Mouse (Mus musculus): ENCODE results near the gene Rnpepl1. TPM values are rescaled to one million over a fixed set of nuclear protein-coding genes. Genes with fewer than 3 reads are reported as not detected.

The Rnpepl1 gene
- total and polyA plus RNA-seq, 2 experiments from 2014 or later = 28.0 to 39.3 TPM

DNA sequence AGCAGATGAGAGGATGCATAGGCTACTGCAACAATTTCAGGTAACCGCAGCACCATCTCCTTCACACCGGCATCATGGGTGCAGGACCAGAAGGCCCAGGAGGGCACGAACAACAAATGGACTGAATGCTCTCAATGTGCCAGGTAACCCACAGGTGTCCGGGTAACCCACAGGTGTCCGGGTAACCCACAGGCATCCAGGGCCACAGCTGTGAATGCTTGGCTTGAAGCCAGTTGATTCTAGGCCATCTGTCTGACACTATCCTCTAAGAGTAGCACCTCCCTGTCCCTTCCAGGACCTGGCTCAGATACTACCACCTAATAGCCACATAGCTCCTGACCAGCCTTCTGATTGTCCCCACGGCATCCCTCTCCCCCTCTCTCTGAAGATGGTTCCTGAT lies 28.6 kb upstream of the Rnpepl1 start:
- H3K4me3 ChIP-seq (ENCODE audit: low read depth, low read length) = no peak overlapping the region
- ATAC-seq (ENCODE audit: low FRiP score) = no peak
- 91% methylated on average over 6 of the region's 6 CpGs for WGBS
- H3K4me2 ChIP-seq (ENCODE audit: low read depth, low read length, poor library complexity, severe bottlenecking) = no peak overlapping the region
- no peak for DNase-seq (ENCODE audit: low spot score)
- H3K27ac ChIP-seq (ENCODE audit: low read depth, low read length) = no peak overlapping the region
- H3K36me3 ChIP-seq (ENCODE audit: insufficient read depth, low read length) = no peaks in the 10 kb centered on the region
- no peaks in the 10 kb centered on the region for H3K27me3 ChIP-seq (ENCODE audit: insufficient read depth, low read length)
- H3K9me3 ChIP-seq (ENCODE audit: low read length) = no peaks in the 10 kb centered on the region
- no peaks in the 10 kb centered on the region for H3K4me1 ChIP-seq (ENCODE audit: insufficient read depth, low read length)
- H3K9ac ChIP-seq (replicated peaks; ENCODE audit: low read length, poor library complexity, severe bottlenecking) = no peak overlapping the region
- no peak for TF ChIP-seq CTCF (IDR thresholded peaks at IDR 0.05)

DNA sequence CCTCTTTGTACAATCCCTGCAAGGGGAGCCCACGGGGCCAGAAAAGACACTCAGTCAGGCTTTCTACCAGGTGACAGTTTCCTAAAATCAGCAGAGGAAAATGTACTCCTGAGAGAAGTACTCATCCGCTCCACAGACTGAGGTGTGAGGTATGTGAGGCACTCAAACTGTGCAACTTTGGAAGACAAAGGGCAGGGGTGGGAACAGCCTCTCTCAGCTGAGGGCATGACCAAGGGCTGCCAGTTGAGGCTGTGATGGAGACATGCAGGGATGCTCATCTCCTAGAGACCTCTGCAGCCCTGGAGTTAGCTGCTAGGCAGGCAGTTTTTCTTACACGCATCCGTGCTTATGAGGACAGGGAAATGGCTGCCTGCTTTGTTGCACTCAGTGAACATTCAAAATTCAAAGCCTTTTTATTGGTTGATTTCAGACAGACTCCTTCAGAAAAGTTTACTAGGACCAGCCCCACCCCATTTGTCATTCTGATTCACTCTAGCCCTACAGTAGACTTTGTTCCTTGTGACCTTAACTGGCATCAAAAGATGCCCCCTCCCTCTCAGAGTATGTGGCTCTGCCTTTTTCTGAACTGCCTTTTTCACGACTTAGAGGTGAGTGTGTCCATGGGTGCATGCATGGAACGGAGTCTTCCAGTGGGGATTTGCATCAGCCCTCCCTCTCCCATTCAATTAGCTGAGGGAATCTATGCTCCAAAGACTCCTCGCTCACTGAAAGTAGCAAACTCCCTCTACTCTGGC lies 21.5 kb upstream of the Rnpepl1 start:
- Histone ChIP-seq H3K9ac (replicated peaks; ENCODE audit: low read length, poor library complexity, severe bottlenecking) (no peak overlapping the region), H3K4me2 (ENCODE audit: low read depth, low read length, poor library complexity, severe bottlenecking) (no peak overlapping the region), H3K36me3 (ENCODE audit: insufficient read depth, low read length) (no peaks in the 10 kb centered on the region), H3K27me3 (ENCODE audit: insufficient read depth, low read length) (no peaks in the 10 kb centered on the region), H3K27ac (ENCODE audit: low read depth, low read length) (no peak overlapping the region), H3K4me1 (ENCODE audit: insufficient read depth, low read length) (no peaks in the 10 kb centered on the region), H3K9me3 (ENCODE audit: low read length) (no peaks in the 10 kb centered on the region), H3K4me3 (ENCODE audit: low read depth, low read length) (no peak overlapping the region)
- no peak for TF ChIP-seq CTCF (IDR thresholded peaks at IDR 0.05)
- WGBS = 76% methylated on average over 7 of the region's 7 CpGs
- ATAC-seq (ENCODE audit: low FRiP score) (no peak), DNase-seq (ENCODE audit: low spot score) (no peak)

DNA sequence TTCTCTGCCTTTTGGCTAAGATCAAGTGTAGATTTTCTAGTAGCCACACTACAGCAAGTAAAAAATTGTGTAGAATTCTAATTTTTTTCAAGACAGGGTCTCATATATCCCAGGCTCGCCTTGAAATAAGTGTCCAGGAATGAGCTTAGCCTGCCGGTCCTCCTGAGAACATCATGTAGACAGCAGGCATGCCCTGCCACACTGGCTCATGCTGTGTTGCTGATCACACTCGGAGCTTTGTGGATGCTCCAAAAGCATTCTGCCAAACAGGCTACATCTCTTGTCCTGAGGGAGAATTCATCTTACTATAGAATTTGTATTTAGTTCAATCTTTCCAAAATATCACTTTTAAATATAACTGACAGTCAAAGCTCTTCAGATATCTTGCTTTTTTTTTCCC lies 17.8 kb upstream of the Rnpepl1 start:
- WGBS = 57% methylated on average over 3 of the region's 3 CpGs
- ATAC-seq (ENCODE audit: low FRiP score) (no peak), DNase-seq (ENCODE audit: low spot score) (no peak)
- H3K9me3 ChIP-seq (ENCODE audit: low read length) = no peaks in the 10 kb centered on the region
- no peaks in the 10 kb centered on the region for H3K36me3 ChIP-seq (ENCODE audit: insufficient read depth, low read length)
- H3K27me3 ChIP-seq (ENCODE audit: insufficient read depth, low read length) = no peaks in the 10 kb centered on the region
- H3K9ac ChIP-seq (replicated peaks; ENCODE audit: low read length, poor library complexity, severe bottlenecking) = no peak overlapping the region
- no peak overlapping the region for H3K4me2 ChIP-seq (ENCODE audit: low read depth, low read length, poor library complexity, severe bottlenecking)
- no peak overlapping the region for H3K4me3 ChIP-seq (ENCODE audit: low read depth, low read length)
- H3K4me1 ChIP-seq (ENCODE audit: insufficient read depth, low read length) = no peaks in the 10 kb centered on the region
- H3K27ac ChIP-seq (ENCODE audit: low read depth, low read length) = no peak overlapping the region
- TF ChIP-seq CTCF (IDR thresholded peaks at IDR 0.05) = no peak

DNA sequence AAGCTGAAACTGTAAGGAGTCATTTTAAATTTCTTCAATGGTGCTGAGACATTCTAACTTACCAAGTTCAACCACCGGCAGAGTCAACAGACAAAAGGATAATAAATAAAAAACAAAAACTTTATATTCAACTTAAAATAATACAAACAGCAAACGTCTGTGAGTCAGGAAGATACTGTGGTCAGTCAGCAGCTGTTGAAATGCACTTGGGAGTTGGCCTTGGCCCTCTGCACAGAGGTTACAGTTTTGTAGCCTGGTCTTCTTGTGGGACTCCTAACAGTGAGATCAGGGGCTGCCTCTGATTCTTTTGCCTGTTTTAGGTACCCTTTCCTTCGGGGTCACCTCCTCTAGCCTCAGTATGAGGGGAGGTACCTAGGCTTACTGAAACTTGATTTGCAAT lies 16.7 kb upstream of the Rnpepl1 start:
- WGBS = 72% methylated on average over 3 of the region's 3 CpGs
- no peak for DNase-seq (ENCODE audit: low spot score)
- no peak overlapping the region for H3K4me3 ChIP-seq (ENCODE audit: low read depth, low read length)
- no peak overlapping the region for H3K4me2 ChIP-seq (ENCODE audit: low read depth, low read length, poor library complexity, severe bottlenecking)
- ATAC-seq (ENCODE audit: low FRiP score) = no peak
- H3K9me3 ChIP-seq (ENCODE audit: low read length) = no peaks in the 10 kb centered on the region
- TF ChIP-seq CTCF (IDR thresholded peaks at IDR 0.05) = no peak
- no peaks in the 10 kb centered on the region for H3K36me3 ChIP-seq (ENCODE audit: insufficient read depth, low read length)
- H3K9ac ChIP-seq (replicated peaks; ENCODE audit: low read length, poor library complexity, severe bottlenecking) = no peak overlapping the region
- H3K27ac ChIP-seq (ENCODE audit: low read depth, low read length) = no peak overlapping the region
- H3K27me3 ChIP-seq (ENCODE audit: insufficient read depth, low read length) = no peaks in the 10 kb centered on the region
- no peaks in the 10 kb centered on the region for H3K4me1 ChIP-seq (ENCODE audit: insufficient read depth, low read length)

DNA sequence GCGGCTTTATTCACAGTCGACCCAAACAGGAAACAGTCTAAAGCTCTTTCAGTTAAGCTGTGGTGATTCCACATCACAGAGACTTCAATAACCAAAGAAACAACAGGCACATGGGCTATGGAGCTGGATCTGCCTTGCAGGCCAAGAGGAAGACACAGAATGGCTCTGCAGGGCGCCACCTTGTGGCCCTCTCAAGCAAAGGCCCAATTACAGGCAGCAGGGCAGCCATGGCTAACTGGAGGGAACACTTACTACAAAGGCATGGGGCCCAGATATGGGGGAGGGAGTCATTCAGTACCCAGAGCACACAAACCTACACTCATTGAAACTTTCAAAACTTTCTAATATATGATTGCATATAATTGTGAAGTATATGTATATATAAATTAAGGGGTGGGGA lies 15.5 kb upstream of the Rnpepl1 start:
- Histone ChIP-seq H3K36me3 (ENCODE audit: insufficient read depth, low read length) (no peaks in the 10 kb centered on the region), H3K27ac (ENCODE audit: low read depth, low read length) (no peak overlapping the region), H3K9ac (replicated peaks; ENCODE audit: low read length, poor library complexity, severe bottlenecking) (no peak overlapping the region), H3K9me3 (ENCODE audit: low read length) (no peaks in the 10 kb centered on the region), H3K4me3 (ENCODE audit: low read depth, low read length) (no peak overlapping the region), H3K4me1 (ENCODE audit: insufficient read depth, low read length) (no peaks in the 10 kb centered on the region), H3K4me2 (ENCODE audit: low read depth, low read length, poor library complexity, severe bottlenecking) (no peak overlapping the region), H3K27me3 (ENCODE audit: insufficient read depth, low read length) (no peaks in the 10 kb centered on the region)
- DNase-seq (ENCODE audit: low spot score) (peak; percentile 90), ATAC-seq (ENCODE audit: low FRiP score) (peak; percentile 63; the same call in 1 of the 2 replicates)
- peak; percentile 94 for TF ChIP-seq CTCF (IDR thresholded peaks at IDR 0.05)
- WGBS = 13% methylated on average over 3 of the region's 3 CpGs

DNA sequence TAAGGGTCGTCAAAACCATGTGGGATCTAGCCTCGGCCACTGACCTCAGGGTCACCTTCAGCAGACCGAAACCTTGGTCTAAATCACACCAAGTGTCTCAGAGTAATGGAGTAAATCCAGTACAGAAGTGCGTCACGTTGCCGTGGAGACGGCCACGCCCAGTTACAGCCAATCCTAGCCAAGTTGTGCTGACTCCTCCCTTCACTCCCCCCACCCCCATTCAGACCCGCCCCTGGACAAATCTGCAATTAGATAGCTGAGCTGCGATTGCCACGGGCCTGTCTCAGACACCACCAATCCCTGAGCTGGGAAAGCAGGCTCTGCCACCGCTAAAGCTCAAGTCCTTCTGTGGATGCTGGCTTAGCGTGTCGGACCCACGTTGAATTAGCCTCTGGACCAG lies 7.8 kb upstream of the Rnpepl1 start, which contains the start of gene Ankmy1:
Ankmy1 (minus strand) TSS at position 121 of the 400 bp plus-strand sequence.
- 1% methylated on average over 15 of the region's 15 CpGs for WGBS
- no peaks in the 10 kb centered on the region for H3K27me3 ChIP-seq (ENCODE audit: insufficient read depth, low read length)
- peaks cover 4% of the 10 kb centered on the region; the same call in 1 of the 2 replicates for H3K4me1 ChIP-seq (ENCODE audit: insufficient read depth, low read length)
- H3K9ac ChIP-seq (replicated peaks; ENCODE audit: low read length, poor library complexity, severe bottlenecking) = no peak within 1 kb of the TSS
- DNase-seq (ENCODE audit: low spot score) (peak; percentile 80), ATAC-seq (ENCODE audit: low FRiP score) (peak; percentile 25; the same call in 1 of the 2 replicates)
- peak within 1 kb of the TSS; percentile 43 for H3K4me2 ChIP-seq (ENCODE audit: low read depth, low read length, poor library complexity, severe bottlenecking)
- TF ChIP-seq CTCF (IDR thresholded peaks at IDR 0.05) = no peak
- H3K4me3 ChIP-seq (ENCODE audit: low read depth, low read length) = peak within 1 kb of the TSS; percentile 12; the same call in 1 of the 2 replicates
- no peak within 1 kb of the TSS for H3K27ac ChIP-seq (ENCODE audit: low read depth, low read length)
- H3K9me3 ChIP-seq (ENCODE audit: low read length) = no peaks in the 10 kb centered on the region
- no peaks in the 10 kb centered on the region for H3K36me3 ChIP-seq (ENCODE audit: insufficient read depth, low read length)

All from midbrain, postnatal 0 days (tissue).